Mouse (Mus musculus) heart, adult 2 months (tissue): ENCODE data around the gene Grik1. TPM values are rescaled to one million over a fixed set of nuclear protein-coding genes. Genes with fewer than 3 reads are reported as not detected.
A peak's percentile ranks its signal among the peaks of the same experiment; 100 is the strongest.

Experiments
- DNase-seq, 2 experiments: peaks; one replicate each; pipeline ENCODE4 v3.0.0; 2021
- H3K27ac ChIP-seq: fragments of 200-600 bp; 2 replicates; pipeline ENCODE4 v1.8.1; 2022
- H3K27me3 ChIP-seq: fragments of 200-500 bp; 2 replicates; pipeline ENCODE4 v1.6.1; 2012; ENCODE audit warnings: mild to moderate bottlenecking, low read length, inconsistent platforms, mixed read lengths; ENCODE audit not compliant: control insufficient read depth, insufficient read depth
- H3K36me3 ChIP-seq: fragments of 200-500 bp; 2 replicates; pipeline ENCODE4 v1.6.1; 2012; ENCODE audit warnings: low read length, inconsistent platforms; ENCODE audit not compliant: control insufficient read depth, insufficient read depth
- H3K4me1 ChIP-seq: fragments of 200-500 bp; 2 replicates; pipeline ENCODE4 v1.6.1; 2011; ENCODE audit warnings: low read length; ENCODE audit not compliant: control insufficient read depth, insufficient read depth
- H3K4me3 ChIP-seq: fragments of 200-600 bp; 2 replicates; pipeline ENCODE4 v1.8.1; 2022
- H3K79me2 ChIP-seq: fragments of 200-500 bp; replicated peaks from 2 replicates; pipeline ENCODE4 v1.6.1; 2012; ENCODE audit warnings: mild to moderate bottlenecking, inconsistent platforms, low read length, moderate library complexity, mixed read lengths; ENCODE audit not compliant: control insufficient read depth, insufficient read depth
- H3K9ac ChIP-seq: fragments of 200-500 bp; 2 replicates; pipeline ENCODE4 v1.6.1; 2012; ENCODE audit warnings: low read depth, mild to moderate bottlenecking, control low read depth, inconsistent platforms, low read length, mixed read lengths
- CTCF ChIP-seq: fragments of 200-600 bp; IDR thresholded peaks from 2 replicates; pipeline ENCODE4 v1.8.1; 2022; ENCODE audit warnings: antibody characterized with exemption, mild to moderate bottlenecking, moderate library complexity
- EP300 ChIP-seq: fragments of 200-500 bp; IDR thresholded peaks from 2 replicates; pipeline ENCODE4 v1.6.1; 2011; ENCODE audit warnings: low read depth, low read length, control low read depth; ENCODE audit not compliant: insufficient read depth
- POLR2A ChIP-seq: fragments of 200-500 bp; IDR thresholded peaks from 2 replicates; pipeline ENCODE4 v1.6.1; 2011; ENCODE audit warnings: mild to moderate bottlenecking, low read depth, low read length, control low read depth; ENCODE audit not compliant: insufficient read depth
- WGBS: fragments of 180-500 bp; shearing (Covaris S2); methylation state at CpG from one replicate; pipeline ENCODE4 v1.1.7; 2018; 5-methylcytosine and 5-hydroxymethylcytosine counted together
- intact Hi-C: fragments of 180-260 bp; cut with DNase I; formaldehyde crosslinking; loops from one replicate; pipeline ENCODE4 v1.15.1; 2025
- long read RNA-seq: library from polyadenylated mRNA; stranded (forward); transcript quantifications from one replicate; pipeline ENCODE4 v2.0.0, GENCODE M21; 2021
- polyA plus RNA-seq: library from polyadenylated mRNA; depleted of rRNA; stranded (reverse); fragments of >200 nt; gene quantifications from 2 replicates; pipeline ENCODE4 v1.2.3, GENCODE M21; 2012; rRNA removed
- total RNA-seq, 2 experiments: library from RNA; stranded (reverse); gene quantifications; 2 replicates each; pipeline ENCODE4 v1.2.3; 2021

The Grik1 gene
- total RNA-seq (not detected), polyA plus RNA-seq (not detected in 2 replicates)
- long read RNA-seq: 0 reads

DNA sequence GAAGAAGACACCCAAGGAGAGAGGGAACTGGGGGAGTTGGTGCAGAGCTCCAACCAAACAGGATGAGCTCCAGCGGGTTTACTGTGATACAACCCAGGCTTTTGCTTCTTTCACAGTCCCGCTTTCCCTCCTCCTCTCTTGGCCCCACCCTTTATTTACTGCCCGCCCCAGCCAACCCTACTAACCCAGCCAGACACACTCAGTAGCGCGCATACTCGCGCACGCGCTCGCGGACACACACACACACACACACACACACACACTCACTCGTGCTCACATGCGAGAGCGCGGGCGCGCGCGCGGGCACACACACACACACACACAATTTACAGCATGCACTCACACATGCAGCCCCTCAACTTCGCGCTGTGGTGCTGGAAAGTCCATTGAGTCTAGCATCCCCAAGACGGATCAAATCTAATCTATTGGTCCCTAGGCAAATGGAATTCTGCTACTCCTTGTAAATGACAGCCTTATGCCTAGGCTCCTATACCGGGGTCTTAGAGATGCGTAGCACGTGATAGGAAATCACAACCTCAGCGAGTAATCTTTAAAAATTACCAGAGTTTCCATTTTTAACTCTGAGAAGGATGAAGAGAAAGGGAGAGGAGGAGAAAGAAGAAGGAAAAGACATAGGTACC, at the start of gene Grik1:
Grik1 (minus strand) TSS at position 134 of the 641 bp plus-strand sequence.
- TF ChIP-seq EP300 (no peak), CTCF (no peak)
- H3K4me3 ChIP-seq: no peak within 1 kb of the TSS
- H3K27ac ChIP-seq: no peak within 1 kb of the TSS
- H3K79me2 ChIP-seq: no peaks in the 10 kb centered on the region
- no peaks in the 10 kb centered on the region for H3K4me1 ChIP-seq
- intact Hi-C loops: no loop called here
- WGBS: 3% methylated on average over 26 of the region's 27 CpGs
- H3K9ac ChIP-seq: no peak within 1 kb of the TSS
- H3K36me3 ChIP-seq: no peaks in the 10 kb centered on the region
- DNase-seq: no peak
- no peaks in the 10 kb centered on the region; the same call in 1 of the 2 replicates for H3K27me3 ChIP-seq

GRCm38 (mm10) chr16:88294209-88294608, 4.1 kb upstream of the Grik1 start:
- Histone ChIP-seq H3K36me3 (no peaks in the 10 kb centered on the region), H3K4me3 (no peak overlapping the region), H3K79me2 (no peaks in the 10 kb centered on the region), H3K27ac (no peak overlapping the region), H3K4me1 (no peaks in the 10 kb centered on the region), H3K9ac (no peak overlapping the region), H3K27me3 (no peaks in the 10 kb centered on the region)
- peak; percentile 24 for TF ChIP-seq CTCF
- no peak for TF ChIP-seq POLR2A
- TF ChIP-seq EP300: no peak
- no peak for DNase-seq
- 43% methylated on average over 3 of the region's 3 CpGs for WGBS
- intact Hi-C loops: no loop called here

GRCm38 (mm10) chr16:88289421-88290081, 514 bp downstream of the Grik1 start:
- H3K4me3 ChIP-seq: no peak overlapping the region
- no peak overlapping the region for H3K27ac ChIP-seq
- no peak for TF ChIP-seq EP300
- no peaks in the 10 kb centered on the region for H3K4me1 ChIP-seq
- WGBS: 2% methylated on average over 40 of the region's 40 CpGs
- H3K27me3 ChIP-seq: no peaks in the 10 kb centered on the region; the same call in 1 of the 2 replicates
- DNase-seq: no peak
- H3K79me2 ChIP-seq: no peaks in the 10 kb centered on the region
- intact Hi-C loops: no loop called here
- H3K9ac ChIP-seq: no peak overlapping the region
- H3K36me3 ChIP-seq: no peaks in the 10 kb centered on the region

- WGBS: 76% methylated on average over 4 of the region's 4 CpGs
- Histone ChIP-seq H3K9ac (no peak overlapping the region), H3K36me3 (no peaks in the 10 kb centered on the region), H3K4me3 (no peak overlapping the region), H3K79me2 (no peaks in the 10 kb centered on the region), H3K27me3 (no peaks in the 10 kb centered on the region), H3K4me1 (no peaks in the 10 kb centered on the region), H3K27ac (no peak overlapping the region)
- intact Hi-C loops: no loop called here
- DNase-seq: no peak
- TF ChIP-seq EP300: no peak
- TF ChIP-seq POLR2A: no peak
- TF ChIP-seq CTCF: no peak
Measured at GRCm38 (mm10) chr16:88258407-88258806, 31.7 kb downstream of the Grik1 start.

- no peak for DNase-seq
- no peaks in the 10 kb centered on the region for H3K4me1 ChIP-seq
- no peaks in the 10 kb centered on the region for H3K36me3 ChIP-seq
- H3K4me3 ChIP-seq: no peak overlapping the region
- WGBS: 75% methylated on average over 5 of the region's 5 CpGs
- H3K27me3 ChIP-seq: no peaks in the 10 kb centered on the region
- intact Hi-C loops: no loop called here
- H3K27ac ChIP-seq: no peak overlapping the region
- H3K9ac ChIP-seq: no peak overlapping the region
- no peak for TF ChIP-seq EP300
- TF ChIP-seq CTCF: no peak
- TF ChIP-seq POLR2A: no peak
- H3K79me2 ChIP-seq: no peaks in the 10 kb centered on the region
Measured at GRCm38 (mm10) chr16:88257072-88257471, 33.0 kb downstream of the Grik1 start.

DNA sequence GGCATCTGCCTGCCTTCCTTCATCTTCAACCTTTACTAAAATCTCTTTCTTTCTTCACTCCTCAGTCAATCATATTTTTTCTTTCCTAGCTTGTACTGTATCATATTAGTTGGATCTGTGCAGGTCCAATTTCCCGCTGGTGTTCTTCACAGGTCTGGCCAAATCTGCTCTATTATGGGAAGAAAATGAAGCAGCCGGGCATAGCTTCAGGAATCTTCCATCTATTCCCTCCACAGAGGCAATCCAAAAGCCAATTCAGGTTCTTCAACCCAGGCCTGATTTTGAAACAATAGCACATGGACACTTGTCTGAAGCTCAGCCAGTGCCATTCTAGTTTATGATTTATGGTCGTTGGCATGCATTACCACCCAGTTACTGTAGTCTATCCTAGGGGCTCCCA, 34.0 kb downstream of the Grik1 start:
- intact Hi-C loops: no loop called here
- no peak for TF ChIP-seq POLR2A
- H3K4me3 ChIP-seq: no peak overlapping the region
- 75% methylated on average over 3 of the region's 3 CpGs for WGBS
- DNase-seq: no peak
- H3K27ac ChIP-seq: no peak overlapping the region
- H3K27me3 ChIP-seq: no peaks in the 10 kb centered on the region
- H3K79me2 ChIP-seq: no peaks in the 10 kb centered on the region
- H3K9ac ChIP-seq: no peak overlapping the region
- H3K36me3 ChIP-seq: no peaks in the 10 kb centered on the region
- H3K4me1 ChIP-seq: no peaks in the 10 kb centered on the region
